Mouse (Mus musculus): ENCODE measurements around the gene Gm10518.

GRCm38 (mm10) chr1:179845832-179846499 lies 42.8 kb downstream of the Gm10518 start:
- TF ChIP-seq POLR2A (IDR thresholded peaks at IDR 0.05; ENCODE audit: borderline replicate concordance, low read depth, low read length) (no peak), CTCF (IDR thresholded peaks at IDR 0.05; ENCODE audit: low read depth, low read length) (no peak)
